Mouse (Mus musculus) heart, embryonic 16.5 days (tissue): Measurements from ENCODE around the gene Rpap3. TPM values are rescaled to one million over a fixed set of nuclear protein-coding genes. Genes with fewer than 3 reads are reported as not detected.

Experiments
- ATAC-seq: fragments of 200-750 bp; cut with Nextera tagmentation; replicated peaks from 2 replicates; pipeline ENCODE4 v1.8.0; 2017; ENCODE audit warnings: moderate number of reproducible peaks; ENCODE audit not compliant: insufficient read depth, low FRiP score; ENCODE audit errors: extremely low read depth
- H3K27ac ChIP-seq: fragments of 300-500 bp; sonication (generic); 2 replicates; pipeline ENCODE4 v1.5.1; 2014; ENCODE audit warnings: mild to moderate bottlenecking, low read length, control low read depth, moderate library complexity
- H3K27me3 ChIP-seq: fragments of 300-500 bp; sonication (generic); 2 replicates; pipeline ENCODE4 v1.6.1; 2014; ENCODE audit warnings: low read length, mixed read lengths; ENCODE audit not compliant: control insufficient read depth, insufficient read depth
- H3K36me3 ChIP-seq: fragments of 300-500 bp; sonication (generic); 2 replicates; pipeline ENCODE4 v1.6.1; 2014; ENCODE audit not compliant: control insufficient read depth, insufficient read depth
- H3K4me1 ChIP-seq: fragments of 300-500 bp; sonication (generic); 2 replicates; pipeline ENCODE4 v1.6.1; 2014; ENCODE audit warnings: low read length, mixed read lengths; ENCODE audit not compliant: control insufficient read depth, insufficient read depth
- H3K4me2 ChIP-seq: fragments of 300-500 bp; sonication (generic); 2 replicates; pipeline ENCODE4 v1.6.1; 2014; ENCODE audit warnings: low read depth, mild to moderate bottlenecking, control low read depth, low read length
- H3K4me3 ChIP-seq: fragments of 300-500 bp; sonication (generic); 2 replicates; pipeline ENCODE4 v1.5.1; 2014; ENCODE audit warnings: mild to moderate bottlenecking, control low read depth, low read length
- H3K9ac ChIP-seq: fragments of 300-500 bp; sonication (generic); 2 replicates; pipeline ENCODE4 v1.6.1; 2014; ENCODE audit warnings: low read length, control low read depth
- H3K9me3 ChIP-seq: fragments of 300-500 bp; sonication (generic); replicated peaks from 2 replicates; pipeline ENCODE4 v1.6.1; 2016; ENCODE audit warnings: low read length; ENCODE audit not compliant: control insufficient read depth
- WGBS: fragments of 180-500 bp; shearing (Covaris S2); extraction: QIAGEN DNeasy Blood & Tissue Kit; methylation state at CpG from one replicate; pipeline ENCODE4 v1.1.7; 2014; 5-methylcytosine and 5-hydroxymethylcytosine counted together
- polyA plus RNA-seq: library from polyadenylated mRNA; unstranded; fragments of >200 nt; fragmentation: Nextera tagmentation; extraction: Ambion mirVana; gene quantifications from 2 replicates; pipeline ENCODE4 v1.2.1, GENCODE M21; 2015

Rpap3 gene
- polyA plus RNA-seq, 1 experiment from 2014 or later = 22.9 TPM

GRCm38 (mm10) chr15:97727520-97727919, 21.9 kb upstream of the Rpap3 start:
- no peak for ATAC-seq

GRCm38 (mm10) chr15:97727048-97727447, 21.4 kb upstream of the Rpap3 start:
- WGBS = 66% methylated on average over 8 of the region's 8 CpGs
- H3K27me3 ChIP-seq = no peaks in the 10 kb centered on the region
- no peaks in the 10 kb centered on the region for H3K36me3 ChIP-seq
- H3K4me1 ChIP-seq = no peaks in the 10 kb centered on the region
- H3K9ac ChIP-seq = no peak overlapping the region
- no peak for ATAC-seq
- no peak overlapping the region for H3K4me2 ChIP-seq
- H3K9me3 ChIP-seq = no peaks in the 10 kb centered on the region
- H3K27ac ChIP-seq = peak overlapping the region; percentile 40; the same call in 1 of the 2 replicates
- no peak overlapping the region for H3K4me3 ChIP-seq

More at GRCm38 (mm10) chr15:97727520-97727919, 21.9 kb upstream of the Rpap3 start:
- Histone ChIP-seq H3K27ac (peak overlapping the region; percentile 40; the same call in 1 of the 2 replicates), H3K36me3 (no peaks in the 10 kb centered on the region), H3K9me3 (no peaks in the 10 kb centered on the region), H3K27me3 (no peaks in the 10 kb centered on the region), H3K4me1 (no peaks in the 10 kb centered on the region), H3K9ac (no peak overlapping the region), H3K4me2 (no peak overlapping the region), H3K4me3 (no peak overlapping the region)
- WGBS = 71% methylated on average over 5 of the region's 5 CpGs

- H3K36me3 ChIP-seq = no peaks in the 10 kb centered on the region
- no peak overlapping the region for H3K9ac ChIP-seq
- no peaks in the 10 kb centered on the region for H3K27me3 ChIP-seq
- WGBS = 80% methylated on average over 13 of the region's 13 CpGs
- H3K9me3 ChIP-seq = no peaks in the 10 kb centered on the region
- no peak overlapping the region for H3K4me2 ChIP-seq
- no peaks in the 10 kb centered on the region for H3K4me1 ChIP-seq
- ATAC-seq = no peak
- no peak overlapping the region for H3K27ac ChIP-seq
- no peak overlapping the region for H3K4me3 ChIP-seq
Observed at GRCm38 (mm10) chr15:97726310-97726709, 20.7 kb upstream of the Rpap3 start.

GRCm38 (mm10) chr15:97725198-97725785, 19.7 kb upstream of the Rpap3 start:
- no peaks in the 10 kb centered on the region for H3K9me3 ChIP-seq
- H3K4me1 ChIP-seq = peaks cover 5% of the 10 kb centered on the region; the same call in 1 of the 2 replicates
- no peak for ATAC-seq
- H3K9ac ChIP-seq = no peak overlapping the region
- no peaks in the 10 kb centered on the region for H3K27me3 ChIP-seq
- no peaks in the 10 kb centered on the region for H3K36me3 ChIP-seq
- H3K4me2 ChIP-seq = no peak overlapping the region
- WGBS = 71% methylated on average over 6 of the region's 6 CpGs
- H3K4me3 ChIP-seq = no peak overlapping the region
- no peak overlapping the region for H3K27ac ChIP-seq

GRCm38 (mm10) chr15:97724346-97725197, 18.9 kb upstream of the Rpap3 start:
- Histone ChIP-seq H3K4me2 (no peak overlapping the region), H3K9ac (no peak overlapping the region), H3K27ac (no peak overlapping the region), H3K9me3 (no peaks in the 10 kb centered on the region), H3K36me3 (no peaks in the 10 kb centered on the region), H3K4me3 (no peak overlapping the region), H3K27me3 (no peaks in the 10 kb centered on the region), H3K4me1 (peaks cover 12% of the 10 kb centered on the region; the same call in 1 of the 2 replicates)
- ATAC-seq = no peak
- 86% methylated on average over 17 of the region's 17 CpGs for WGBS

- H3K36me3 ChIP-seq = no peaks in the 10 kb centered on the region
- H3K9me3 ChIP-seq = no peaks in the 10 kb centered on the region
- no peak overlapping the region for H3K4me2 ChIP-seq
- no peaks in the 10 kb centered on the region for H3K27me3 ChIP-seq
- H3K27ac ChIP-seq = no peak overlapping the region
- no peak overlapping the region for H3K9ac ChIP-seq
- H3K4me1 ChIP-seq = peaks cover 12% of the 10 kb centered on the region; the same call in 1 of the 2 replicates
- no peak overlapping the region for H3K4me3 ChIP-seq
- ATAC-seq = no peak
- 83% methylated on average over 6 of the region's 6 CpGs for WGBS
Observed at GRCm38 (mm10) chr15:97723536-97724345, 18.1 kb upstream of the Rpap3 start.

GRCm38 (mm10) chr15:97721008-97721701, 15.5 kb upstream of the Rpap3 start:
- Histone ChIP-seq H3K4me1 (peaks cover 17% of the 10 kb centered on the region), H3K9me3 (no peaks in the 10 kb centered on the region), H3K27me3 (no peaks in the 10 kb centered on the region), H3K27ac (peak overlapping the region; percentile 85), H3K9ac (no peak overlapping the region), H3K36me3 (no peaks in the 10 kb centered on the region), H3K4me2 (no peak overlapping the region), H3K4me3 (no peak overlapping the region)
- ATAC-seq = no peak
- 66% methylated on average over 15 of the region's 15 CpGs for WGBS

- H3K9ac ChIP-seq = peak overlapping the region; percentile 46
- H3K4me2 ChIP-seq = peak overlapping the region; percentile 35
- no peak overlapping the region for H3K4me3 ChIP-seq
- H3K27ac ChIP-seq = peak overlapping the region; percentile 85
- no peaks in the 10 kb centered on the region for H3K9me3 ChIP-seq
- peak; percentile 37 for ATAC-seq
- WGBS = 56% methylated on average over 12 of the region's 12 CpGs
- no peaks in the 10 kb centered on the region for H3K27me3 ChIP-seq
- peaks cover 17% of the 10 kb centered on the region for H3K4me1 ChIP-seq
- H3K36me3 ChIP-seq = no peaks in the 10 kb centered on the region
Observed at GRCm38 (mm10) chr15:97720026-97720675, 14.5 kb upstream of the Rpap3 start.
